Mouse (Mus musculus): ENCODE results near the gene Mdk. TPM values are rescaled to one million over a fixed set of nuclear protein-coding genes. Genes with fewer than 3 reads are reported as not detected.

The Mdk gene
- polyA plus RNA-seq, 1 experiment from 2014 or later: 1,694 TPM

DNA sequence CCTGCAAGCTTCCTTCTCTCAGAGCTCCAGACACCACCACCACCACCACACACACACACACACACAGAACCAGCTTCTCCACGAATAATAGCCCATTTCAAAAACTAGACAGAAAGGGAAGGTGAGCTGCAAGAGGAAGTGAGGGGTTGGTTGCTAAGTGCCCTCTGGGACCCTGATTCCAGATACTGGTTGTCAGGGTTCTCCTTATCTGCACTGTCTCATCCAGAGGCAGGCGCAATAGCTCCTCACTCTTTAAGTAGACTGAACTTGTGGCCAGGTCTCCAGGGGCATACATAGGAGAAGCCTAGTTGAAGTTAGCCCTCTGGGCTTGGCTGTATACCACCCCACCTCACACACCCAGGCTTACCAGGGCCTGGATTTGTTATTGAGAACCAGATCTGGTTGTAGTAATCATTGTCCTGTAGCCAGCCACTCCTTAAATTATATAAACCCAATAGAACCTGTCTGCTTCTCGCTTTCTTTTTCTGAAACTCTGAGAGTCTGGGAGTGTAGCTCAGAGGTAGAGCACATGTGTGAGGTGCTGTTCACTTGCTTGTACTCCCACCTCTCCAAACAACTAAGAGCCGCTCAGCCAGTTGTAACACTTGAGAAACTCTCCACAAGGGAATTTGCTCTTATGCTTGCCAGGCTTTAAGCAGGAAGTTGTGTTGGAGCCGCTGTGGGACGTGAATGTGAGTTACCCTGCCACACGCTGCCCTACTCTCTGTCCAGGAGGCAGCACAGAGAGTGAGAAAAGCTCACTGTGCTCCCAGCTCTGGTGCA, 18.6 kb downstream of the Mdk start:
- peaks cover 8% of the 10 kb centered on the region; the same call in 1 of the 2 replicates for H3K4me1 ChIP-seq
- H3K27me3 ChIP-seq (ENCODE audit: insufficient read depth, poor library complexity, severe bottlenecking): no peaks in the 10 kb centered on the region
- H3K27ac ChIP-seq: no peak overlapping the region
- H3K4me3 ChIP-seq: no peak overlapping the region
- WGBS: 78% methylated on average over 7 of the region's 7 CpGs
- no peak for DNase-seq (ENCODE audit: low spot score)
- H3K9me3 ChIP-seq: no peaks in the 10 kb centered on the region
- peaks cover 90% of the 10 kb centered on the region for H3K36me3 ChIP-seq

DNA sequence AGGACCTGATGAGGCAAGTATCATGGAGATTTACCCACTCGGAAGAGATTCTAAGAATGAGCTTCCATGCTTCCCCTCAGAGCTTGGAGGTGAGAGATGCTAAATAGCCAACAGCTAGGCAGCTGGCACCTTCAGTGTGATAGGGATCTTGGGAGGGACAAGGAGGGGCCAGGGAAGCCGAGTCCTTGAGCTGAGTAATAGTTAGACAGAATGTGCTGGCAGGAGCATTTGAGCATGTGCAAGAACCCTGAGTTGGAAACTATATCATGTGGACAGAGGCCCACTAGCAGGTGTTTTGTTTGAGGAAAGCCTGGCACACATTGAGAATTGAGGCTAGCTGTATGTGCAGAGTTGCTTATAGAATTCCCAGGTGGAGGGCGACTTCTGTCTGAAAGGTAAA, 19.5 kb downstream of the Mdk start:
- WGBS: 60% methylated on average over 3 of the region's 3 CpGs

DNA sequence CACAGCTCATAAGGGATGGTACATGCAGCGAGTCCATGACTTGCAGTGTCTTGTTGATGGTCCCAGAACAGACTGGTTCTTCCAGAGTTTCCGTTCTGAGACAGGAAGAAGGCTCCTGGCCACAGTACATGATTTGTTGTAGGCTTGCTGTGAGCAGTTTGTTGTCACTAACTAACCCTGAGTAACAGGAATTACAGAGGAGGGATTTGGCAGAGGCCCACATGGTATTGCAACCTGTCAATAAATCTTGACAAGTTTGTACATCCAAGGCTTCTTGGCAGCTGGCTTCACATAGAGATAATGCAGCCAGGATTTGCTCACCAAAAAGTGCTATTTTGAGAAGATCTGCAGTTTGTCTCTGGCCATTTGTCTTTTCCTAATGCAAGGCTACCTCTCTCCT, 26.0 kb downstream of the Mdk start:
- Histone ChIP-seq H3K4me3 (no peak overlapping the region), H3K4me1 (no peaks in the 10 kb centered on the region), H3K9me3 (no peaks in the 10 kb centered on the region), H3K27me3 (ENCODE audit: insufficient read depth, poor library complexity, severe bottlenecking) (no peaks in the 10 kb centered on the region), H3K36me3 (peaks cover 38% of the 10 kb centered on the region), H3K27ac (no peak overlapping the region)
- DNase-seq (ENCODE audit: low spot score): no peak
- WGBS: 94% methylated on average over 2 of the region's 2 CpGs

More for the DNA sequence above, 19.5 kb downstream of the Mdk start:
- no peak for DNase-seq (ENCODE audit: low spot score)
- peaks cover 86% of the 10 kb centered on the region for H3K36me3 ChIP-seq
- no peak overlapping the region for H3K4me3 ChIP-seq
- H3K27ac ChIP-seq: no peak overlapping the region
- no peaks in the 10 kb centered on the region for H3K9me3 ChIP-seq
- no peaks in the 10 kb centered on the region for H3K27me3 ChIP-seq (ENCODE audit: insufficient read depth, poor library complexity, severe bottlenecking)
- peaks cover 8% of the 10 kb centered on the region; the same call in 1 of the 2 replicates for H3K4me1 ChIP-seq

DNA sequence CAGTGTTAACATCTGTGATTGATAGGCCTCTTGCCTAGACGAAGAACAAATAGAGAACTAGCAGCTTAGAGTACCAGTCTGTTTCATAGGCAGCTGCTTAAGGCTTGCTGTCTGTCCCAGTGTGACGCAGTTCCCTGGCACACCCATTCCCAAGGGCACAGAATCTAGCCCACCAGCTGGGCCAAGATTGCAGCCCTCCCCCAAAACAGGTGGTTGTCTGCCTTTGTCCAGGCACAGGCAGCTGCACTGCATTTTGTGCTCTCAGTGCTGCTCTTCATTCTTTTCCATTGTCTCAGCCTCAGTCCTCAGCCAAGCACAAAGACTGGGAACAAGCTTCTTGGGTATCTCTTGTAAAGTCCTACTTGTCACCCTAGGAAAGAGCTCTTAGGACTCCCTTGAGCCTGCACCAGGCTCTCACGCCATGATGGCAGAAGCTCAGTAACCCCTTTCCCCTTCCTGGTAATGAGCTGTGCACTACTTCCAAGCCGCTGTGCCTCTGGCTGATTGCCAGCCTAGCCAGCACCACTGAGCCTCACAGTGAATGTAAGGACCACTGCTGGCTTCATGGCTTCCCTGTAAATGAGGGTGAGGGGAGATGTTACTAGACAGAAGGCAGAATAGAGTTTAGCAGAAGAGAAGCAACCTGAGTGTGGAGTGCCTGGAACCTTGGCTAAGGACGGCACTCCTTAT, 27.3 kb downstream of the Mdk start:
- no peak overlapping the region for H3K4me3 ChIP-seq
- WGBS: 78% methylated on average over 5 of the region's 5 CpGs
- peaks cover 32% of the 10 kb centered on the region for H3K36me3 ChIP-seq
- DNase-seq (ENCODE audit: low spot score): no peak
- no peak overlapping the region for H3K27ac ChIP-seq
- H3K4me1 ChIP-seq: no peaks in the 10 kb centered on the region
- H3K27me3 ChIP-seq (ENCODE audit: insufficient read depth, poor library complexity, severe bottlenecking): no peaks in the 10 kb centered on the region
- no peaks in the 10 kb centered on the region for H3K9me3 ChIP-seq

DNA sequence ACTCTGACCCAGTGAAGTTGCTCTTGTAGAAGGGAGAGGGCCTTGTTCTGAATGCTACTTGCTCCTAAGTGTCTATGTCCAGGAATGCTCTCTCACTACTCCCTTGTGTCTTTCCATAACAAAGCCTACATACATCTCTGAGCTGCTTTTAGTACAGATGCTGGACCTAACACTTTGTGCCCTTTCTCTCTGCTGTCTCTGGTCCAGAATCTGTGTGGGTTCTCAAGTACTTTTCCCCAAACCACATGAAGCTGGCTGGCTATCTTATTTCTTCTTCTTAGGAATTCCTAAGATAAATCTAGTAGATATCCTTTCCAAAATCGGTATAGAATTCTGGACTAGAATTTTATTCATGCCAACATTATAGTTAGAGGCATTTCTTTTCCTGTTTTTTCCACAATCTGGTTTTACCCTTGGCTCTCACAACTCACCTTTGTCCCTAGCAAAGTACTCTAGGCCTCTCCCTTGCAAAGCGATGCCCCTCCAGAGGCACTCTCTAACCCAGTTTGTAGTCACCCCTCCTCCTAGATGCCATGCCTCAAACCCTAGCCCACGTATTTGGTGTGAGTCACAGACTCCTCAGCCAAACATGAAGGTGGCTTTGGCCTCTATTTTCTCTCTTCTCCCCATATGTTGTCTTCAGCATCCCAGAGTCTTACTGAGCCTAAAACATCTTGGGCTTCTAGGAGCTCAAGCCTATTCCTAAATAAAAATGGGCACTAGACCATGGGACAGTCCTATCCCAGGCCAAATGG, 28.7 kb downstream of the Mdk start:
- DNase-seq (ENCODE audit: low spot score): no peak
- no peaks in the 10 kb centered on the region for H3K27me3 ChIP-seq (ENCODE audit: insufficient read depth, poor library complexity, severe bottlenecking)
- no peaks in the 10 kb centered on the region for H3K4me1 ChIP-seq
- H3K36me3 ChIP-seq: peaks cover 22% of the 10 kb centered on the region
- no peaks in the 10 kb centered on the region for H3K9me3 ChIP-seq
- 83% methylated on average over 3 of the region's 3 CpGs for WGBS
- H3K27ac ChIP-seq: no peak overlapping the region
- no peak overlapping the region for H3K4me3 ChIP-seq

DNA sequence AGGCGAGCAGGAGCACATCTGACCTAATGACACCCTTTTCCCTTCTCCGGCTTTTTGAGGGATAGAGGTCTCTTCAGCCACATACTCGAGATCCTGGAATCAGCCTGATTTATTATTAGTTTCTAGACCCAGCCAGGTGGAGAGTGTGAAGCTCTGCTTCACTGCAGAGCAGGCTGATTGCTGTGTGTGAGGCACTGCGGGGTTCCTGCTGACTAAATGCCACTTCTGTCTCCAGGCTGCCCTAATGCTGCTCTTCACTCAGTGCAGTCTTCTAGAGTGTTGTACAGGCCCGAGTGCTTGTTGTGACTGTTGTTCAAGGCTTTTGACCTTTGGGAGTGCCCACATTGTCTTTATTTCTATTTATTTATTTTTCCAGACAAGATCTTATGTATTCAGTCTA, 29.8 kb downstream of the Mdk start:
- no peak overlapping the region for H3K4me3 ChIP-seq
- peaks cover 18% of the 10 kb centered on the region for H3K36me3 ChIP-seq
- no peaks in the 10 kb centered on the region for H3K4me1 ChIP-seq
- H3K9me3 ChIP-seq: no peaks in the 10 kb centered on the region
- no peaks in the 10 kb centered on the region for H3K27me3 ChIP-seq (ENCODE audit: insufficient read depth, poor library complexity, severe bottlenecking)
- no peak overlapping the region for H3K27ac ChIP-seq
- no peak for DNase-seq (ENCODE audit: low spot score)
- 77% methylated on average over 5 of the region's 5 CpGs for WGBS

DNA sequence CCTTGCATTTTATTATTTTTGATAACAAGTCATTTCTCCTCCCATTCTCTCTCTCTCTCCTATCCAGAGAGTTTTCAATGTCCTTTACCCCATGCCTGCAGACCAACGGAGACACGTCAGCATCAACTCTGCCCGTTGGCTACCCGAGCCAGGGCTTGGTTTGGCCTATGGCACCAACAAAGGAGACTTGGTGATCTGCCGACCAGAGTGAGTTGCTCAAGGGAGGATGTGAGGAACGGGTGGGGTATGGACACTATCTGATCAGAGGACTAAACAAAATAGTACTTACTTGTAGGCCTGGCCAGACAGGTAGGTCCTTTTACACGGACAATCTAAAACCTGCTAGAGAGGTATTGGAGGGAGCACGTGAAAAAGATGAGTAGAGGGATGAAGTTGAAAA, 31.7 kb downstream of the Mdk start:
- Histone ChIP-seq H3K27ac (no peak overlapping the region), H3K27me3 (ENCODE audit: insufficient read depth, poor library complexity, severe bottlenecking) (no peaks in the 10 kb centered on the region), H3K9me3 (no peaks in the 10 kb centered on the region), H3K36me3 (peaks cover 13% of the 10 kb centered on the region), H3K4me1 (no peaks in the 10 kb centered on the region), H3K4me3 (no peak overlapping the region)
- no peak for DNase-seq (ENCODE audit: low spot score)
- 89% methylated on average over 8 of the region's 8 CpGs for WGBS

DNA sequence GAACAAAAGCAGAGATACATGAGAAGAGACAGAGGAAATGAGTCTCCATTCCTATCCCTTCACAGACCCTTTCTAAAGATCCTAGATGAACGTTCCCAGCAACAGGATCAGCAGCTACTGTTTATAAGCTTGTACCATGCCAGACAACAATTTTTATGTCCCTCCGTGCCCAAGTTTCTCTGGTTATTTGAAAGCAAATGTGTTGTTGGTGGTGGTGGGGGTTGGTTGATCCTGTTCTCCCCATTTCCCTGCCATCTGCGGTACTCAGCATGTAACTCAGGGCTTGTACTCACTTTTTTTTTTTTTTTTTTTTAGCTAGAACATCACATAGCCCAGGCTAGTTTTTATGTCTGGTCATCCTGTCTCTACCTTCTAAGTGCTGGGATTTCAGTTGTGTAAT, 33.0 kb downstream of the Mdk start:
- peaks cover 12% of the 10 kb centered on the region for H3K36me3 ChIP-seq
- no peak for DNase-seq (ENCODE audit: low spot score)
- WGBS: 88% methylated on average over 3 of the region's 3 CpGs
- H3K4me3 ChIP-seq: no peak overlapping the region
- H3K9me3 ChIP-seq: no peaks in the 10 kb centered on the region
- no peaks in the 10 kb centered on the region for H3K4me1 ChIP-seq
- no peaks in the 10 kb centered on the region for H3K27me3 ChIP-seq (ENCODE audit: insufficient read depth, poor library complexity, severe bottlenecking)
- no peak overlapping the region for H3K27ac ChIP-seq

DNA sequence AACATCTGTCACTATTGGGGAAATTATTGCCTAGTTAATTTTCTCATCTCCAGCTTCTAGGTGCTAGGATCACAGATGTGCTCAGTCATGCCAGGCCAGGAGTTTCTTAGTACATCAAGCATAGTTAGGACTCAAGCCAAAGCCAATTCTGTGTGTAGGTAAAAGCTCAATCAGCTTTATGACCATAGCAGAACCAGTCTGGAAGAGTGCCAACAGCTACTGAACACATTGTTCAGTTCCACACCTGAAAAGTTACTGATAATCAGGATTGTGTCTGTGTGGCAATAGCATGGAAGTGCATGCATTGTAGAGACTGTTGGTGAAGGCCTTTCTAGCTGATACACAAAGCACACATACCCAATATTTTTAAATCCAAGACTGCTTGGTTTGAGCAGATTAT, 34.1 kb downstream of the Mdk start:
- DNase-seq (ENCODE audit: low spot score): no peak
- H3K4me3 ChIP-seq: no peak overlapping the region
- H3K36me3 ChIP-seq: peaks cover 12% of the 10 kb centered on the region
- no peaks in the 10 kb centered on the region for H3K27me3 ChIP-seq (ENCODE audit: insufficient read depth, poor library complexity, severe bottlenecking)
- H3K27ac ChIP-seq: no peak overlapping the region
- no peaks in the 10 kb centered on the region for H3K4me1 ChIP-seq
- no peaks in the 10 kb centered on the region for H3K9me3 ChIP-seq

DNA sequence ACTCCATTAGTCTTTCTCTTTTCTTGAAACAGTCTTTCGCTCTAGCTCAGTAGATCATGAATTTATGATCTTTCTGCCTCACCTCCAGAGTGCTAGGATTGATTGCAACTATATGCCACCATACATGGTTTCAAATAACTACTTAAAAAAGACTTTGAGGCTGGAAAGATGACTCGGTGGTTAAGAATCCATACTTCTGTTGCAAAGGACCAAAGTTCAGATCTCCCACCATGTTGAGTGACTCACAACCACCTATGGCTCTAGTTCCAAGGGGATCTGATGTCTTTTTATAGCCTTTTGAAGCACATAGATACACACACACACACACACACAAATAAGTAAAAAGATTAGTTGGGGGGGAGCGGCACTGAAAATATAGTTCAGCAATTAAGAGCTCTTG, 36.7 kb downstream of the Mdk start:
- Histone ChIP-seq H3K4me1 (no peaks in the 10 kb centered on the region), H3K27me3 (ENCODE audit: insufficient read depth, poor library complexity, severe bottlenecking) (no peaks in the 10 kb centered on the region), H3K27ac (no peak overlapping the region), H3K4me3 (no peak overlapping the region), H3K36me3 (peaks cover 7% of the 10 kb centered on the region), H3K9me3 (no peaks in the 10 kb centered on the region)
- 93% methylated on average over 3 of the region's 3 CpGs for WGBS
- no peak for DNase-seq (ENCODE audit: low spot score)

DNA sequence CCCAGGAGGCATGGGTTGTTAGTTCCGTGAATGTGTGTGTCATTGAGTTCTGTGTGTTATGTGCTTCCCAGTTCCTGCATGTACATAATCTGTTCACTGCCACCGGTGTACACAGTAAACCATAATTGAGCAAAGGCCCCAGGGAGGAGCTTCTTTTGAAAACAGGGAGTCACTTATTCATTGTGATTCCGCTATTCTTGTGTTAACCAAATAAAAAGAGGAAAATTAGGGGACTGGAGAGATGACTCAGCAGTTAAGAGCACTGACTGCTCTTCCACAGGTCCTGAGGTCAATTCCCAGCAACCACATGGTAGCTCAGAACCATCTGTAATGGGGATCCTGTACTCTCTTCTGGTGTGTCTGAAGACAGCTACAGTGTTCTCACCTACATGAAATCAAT, 37.4 kb downstream of the Mdk start:
- H3K4me1 ChIP-seq: no peaks in the 10 kb centered on the region
- no peak for DNase-seq (ENCODE audit: low spot score)
- no peak overlapping the region for H3K27ac ChIP-seq
- 89% methylated on average over 3 of the region's 3 CpGs for WGBS
- H3K36me3 ChIP-seq: 0 out of 2 replicates have a peak, but pooled peaks cover 3% of the 10 kb centered on the region
- H3K9me3 ChIP-seq: no peaks in the 10 kb centered on the region
- no peak overlapping the region for H3K4me3 ChIP-seq
- H3K27me3 ChIP-seq (ENCODE audit: insufficient read depth, poor library complexity, severe bottlenecking): no peaks in the 10 kb centered on the region

DNA sequence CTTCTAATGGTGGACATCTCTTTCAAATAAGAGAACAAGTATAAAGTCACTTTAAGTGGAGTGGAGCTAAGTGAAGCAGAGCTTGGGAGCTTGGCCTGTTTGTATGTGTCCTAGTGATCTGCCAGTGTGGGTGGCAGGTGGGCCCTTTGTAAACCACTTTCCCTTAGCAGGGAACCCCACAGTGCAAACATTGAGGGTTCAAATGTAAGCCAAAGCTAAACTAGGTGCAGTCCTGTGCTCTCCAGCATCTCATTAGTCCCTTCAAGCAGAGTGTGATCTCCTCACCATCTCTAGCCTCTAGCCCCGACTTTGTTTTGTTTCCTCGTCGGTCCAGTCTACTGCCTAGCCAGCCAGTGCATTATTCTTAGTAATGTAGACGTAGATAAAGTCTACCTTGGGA, 47.5 kb downstream of the Mdk start:
- no peak for DNase-seq (ENCODE audit: low spot score)
- 68% methylated on average over 4 of the region's 4 CpGs for WGBS
- Histone ChIP-seq H3K36me3 (peaks cover 12% of the 10 kb centered on the region), H3K4me3 (no peak overlapping the region), H3K9me3 (no peaks in the 10 kb centered on the region), H3K4me1 (no peaks in the 10 kb centered on the region), H3K27me3 (ENCODE audit: insufficient read depth, poor library complexity, severe bottlenecking) (no peaks in the 10 kb centered on the region), H3K27ac (no peak overlapping the region)

DNA sequence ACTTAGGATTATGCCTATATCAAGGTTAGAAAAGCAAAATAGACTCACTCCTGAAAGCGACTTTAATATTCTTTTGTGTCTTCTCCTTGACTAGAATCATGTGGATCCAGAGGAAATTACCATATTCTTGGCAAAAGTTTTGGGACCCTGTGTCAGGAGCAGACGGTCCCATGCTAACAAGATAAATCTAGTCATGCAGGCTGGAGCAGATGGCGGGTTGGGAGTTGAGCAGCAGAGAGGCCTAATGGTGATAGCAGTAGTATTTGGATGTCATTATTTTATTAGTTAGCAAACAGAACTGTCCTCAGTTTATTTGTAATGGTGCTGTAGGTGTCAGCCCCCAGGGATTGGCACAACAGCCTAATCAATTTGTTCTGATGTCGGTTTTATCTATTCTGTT, 48.1 kb downstream of the Mdk start:
- H3K27me3 ChIP-seq (ENCODE audit: insufficient read depth, poor library complexity, severe bottlenecking): no peaks in the 10 kb centered on the region
- WGBS: 76% methylated on average over 4 of the region's 4 CpGs
- peaks cover 12% of the 10 kb centered on the region for H3K36me3 ChIP-seq
- DNase-seq (ENCODE audit: low spot score): no peak
- H3K9me3 ChIP-seq: no peaks in the 10 kb centered on the region
- H3K4me1 ChIP-seq: no peaks in the 10 kb centered on the region
- H3K4me3 ChIP-seq: no peak overlapping the region
- no peak overlapping the region for H3K27ac ChIP-seq

Data from heart, embryonic 10.5 days (tissue).